Mouse (Mus musculus): ENCODE measurements around the gene Gm11444. TPM values are rescaled to one million over a fixed set of nuclear protein-coding genes. Genes with fewer than 3 reads are reported as not detected.
A peak's percentile ranks its signal among the peaks of the same experiment; 100 is the strongest.

Gene Gm11444
- total RNA-seq (2014; rRNA removed) (not detected in 2 replicates), polyA plus RNA-seq (2015; fragmentation: Nextera tagmentation; extraction: Ambion mirVana) (not detected in 2 replicates)

GRCm38 (mm10) chr11:85850233-85850632 is at the start of gene Gm11444:
Gene Gm11444, minus strand, starts transcription at chr11:85850333.
- H3K4me2 ChIP-seq (ENCODE audit: low read depth, low read length, poor library complexity, severe bottlenecking) = peak within 1 kb of the TSS; percentile 45
- DNase-seq (ENCODE audit: low spot score) (no peak), ATAC-seq (ENCODE audit: low FRiP score) (no peak)
- peaks cover 23% of the 10 kb centered on the region for H3K27me3 ChIP-seq (ENCODE audit: insufficient read depth, low read length)
- no peaks in the 10 kb centered on the region for H3K36me3 ChIP-seq (ENCODE audit: insufficient read depth, low read length)
- no peak for TF ChIP-seq CTCF (IDR thresholded peaks at IDR 0.05)
- 86% methylated on average over 6 of the region's 6 CpGs for WGBS
- no peak within 1 kb of the TSS for H3K9ac ChIP-seq (replicated peaks; ENCODE audit: low read length, poor library complexity, severe bottlenecking)
- no peaks in the 10 kb centered on the region for H3K4me1 ChIP-seq (ENCODE audit: insufficient read depth, low read length)
- H3K9me3 ChIP-seq (ENCODE audit: low read length) = no peaks in the 10 kb centered on the region
- no peak within 1 kb of the TSS for H3K4me3 ChIP-seq (ENCODE audit: low read depth, low read length)
- H3K27ac ChIP-seq (ENCODE audit: low read depth, low read length) = no peak within 1 kb of the TSS

- H3K27me3 ChIP-seq (ENCODE audit: insufficient read depth, low read length) = peaks cover 77% of the 10 kb centered on the region
- no peak overlapping the region for H3K4me2 ChIP-seq (ENCODE audit: low read depth, low read length, poor library complexity, severe bottlenecking)
- no peak overlapping the region for H3K4me3 ChIP-seq (ENCODE audit: low read depth, low read length)
- no peaks in the 10 kb centered on the region for H3K4me1 ChIP-seq (ENCODE audit: insufficient read depth, low read length)
- no peak overlapping the region for H3K27ac ChIP-seq (ENCODE audit: low read depth, low read length)
- ATAC-seq (ENCODE audit: low FRiP score) (no peak), DNase-seq (ENCODE audit: low spot score) (no peak)
- no peaks in the 10 kb centered on the region for H3K36me3 ChIP-seq (ENCODE audit: insufficient read depth, low read length)
- no peaks in the 10 kb centered on the region for H3K9me3 ChIP-seq (ENCODE audit: low read length)
- TF ChIP-seq CTCF (IDR thresholded peaks at IDR 0.05) = no peak
- 37% methylated on average over 12 of the region's 13 CpGs for WGBS
- no peak overlapping the region for H3K9ac ChIP-seq (replicated peaks; ENCODE audit: low read length, poor library complexity, severe bottlenecking)
Observed at GRCm38 (mm10) chr11:85896335-85896985, 46.3 kb upstream of the Gm11444 start.

GRCm38 (mm10) chr11:85894731-85895545 is 44.8 kb upstream of the Gm11444 start:
- H3K9me3 ChIP-seq (ENCODE audit: low read length) = no peaks in the 10 kb centered on the region
- 0 out of 2 replicates have a peak, but pooled peaks cover 2% of the 10 kb centered on the region for H3K4me1 ChIP-seq (ENCODE audit: insufficient read depth, low read length)
- ATAC-seq (ENCODE audit: low FRiP score) = no peak
- TF ChIP-seq CTCF (IDR thresholded peaks at IDR 0.05) = no peak
- H3K9ac ChIP-seq (replicated peaks; ENCODE audit: low read length, poor library complexity, severe bottlenecking) = no peak overlapping the region
- H3K27ac ChIP-seq (ENCODE audit: low read depth, low read length) = no peak overlapping the region
- H3K27me3 ChIP-seq (ENCODE audit: insufficient read depth, low read length) = peaks cover 77% of the 10 kb centered on the region
- H3K4me2 ChIP-seq (ENCODE audit: low read depth, low read length, poor library complexity, severe bottlenecking) = peak overlapping the region; percentile 35
- DNase-seq (ENCODE audit: low spot score) = no peak
- H3K36me3 ChIP-seq (ENCODE audit: insufficient read depth, low read length) = no peaks in the 10 kb centered on the region
- H3K4me3 ChIP-seq (ENCODE audit: low read depth, low read length) = no peak overlapping the region
- WGBS = 3% methylated on average over 43 of the region's 43 CpGs

- no peak for TF ChIP-seq CTCF (IDR thresholded peaks at IDR 0.05)
- H3K4me2 ChIP-seq (ENCODE audit: low read depth, low read length, poor library complexity, severe bottlenecking) = no peak overlapping the region
- no peak overlapping the region for H3K4me3 ChIP-seq (ENCODE audit: low read depth, low read length)
- no peaks in the 10 kb centered on the region for H3K36me3 ChIP-seq (ENCODE audit: insufficient read depth, low read length)
- 0 out of 2 replicates have a peak, but pooled peaks cover 2% of the 10 kb centered on the region for H3K4me1 ChIP-seq (ENCODE audit: insufficient read depth, low read length)
- peaks cover 82% of the 10 kb centered on the region for H3K27me3 ChIP-seq (ENCODE audit: insufficient read depth, low read length)
- no peaks in the 10 kb centered on the region for H3K9me3 ChIP-seq (ENCODE audit: low read length)
- H3K9ac ChIP-seq (replicated peaks; ENCODE audit: low read length, poor library complexity, severe bottlenecking) = no peak overlapping the region
- ATAC-seq (ENCODE audit: low FRiP score) (no peak), DNase-seq (ENCODE audit: low spot score) (no peak)
- no peak overlapping the region for H3K27ac ChIP-seq (ENCODE audit: low read depth, low read length)
- 11% methylated on average over 3 of the region's 3 CpGs for WGBS
Observed at GRCm38 (mm10) chr11:85894136-85894530, 44.0 kb upstream of the Gm11444 start.

- Histone ChIP-seq H3K4me3 (ENCODE audit: low read depth, low read length) (no peak overlapping the region), H3K9me3 (ENCODE audit: low read length) (no peaks in the 10 kb centered on the region), H3K27me3 (ENCODE audit: insufficient read depth, low read length) (peaks cover 84% of the 10 kb centered on the region), H3K27ac (ENCODE audit: low read depth, low read length) (no peak overlapping the region), H3K4me1 (ENCODE audit: insufficient read depth, low read length) (0 out of 2 replicates have a peak, but pooled peaks cover 2% of the 10 kb centered on the region), H3K4me2 (ENCODE audit: low read depth, low read length, poor library complexity, severe bottlenecking) (no peak overlapping the region), H3K36me3 (ENCODE audit: insufficient read depth, low read length) (no peaks in the 10 kb centered on the region), H3K9ac (replicated peaks; ENCODE audit: low read length, poor library complexity, severe bottlenecking) (no peak overlapping the region)
- DNase-seq (ENCODE audit: low spot score) = no peak
- 3% methylated on average over 13 of the region's 13 CpGs for WGBS
- no peak for TF ChIP-seq CTCF (IDR thresholded peaks at IDR 0.05)
- no peak for ATAC-seq (ENCODE audit: low FRiP score)
Observed at GRCm38 (mm10) chr11:85893400-85894135, 43.4 kb upstream of the Gm11444 start.

Measured in midbrain, postnatal 0 days (tissue).